Mouse (Mus musculus) embryonic stem cell, embryonic (primary cell): ENCODE results near the gene Cables2.

Experiments used
- CTCF ChIA-PET, 4 experiments: fragments of 300-600 bp in 2 of 4; fragments of 350-600 bp in 2 of 4; sonication (Branson Sonifier 250); formaldehyde crosslinking; loops; one replicate each; lab custom pipeline; 2022; ENCODE audit warnings: inconsistent platforms in 2 of 4; lab: Charles Lee
- POLR2A ChIA-PET, 4 experiments: fragments of 300-600 bp in 2 of 4; fragments of 350-600 bp in 2 of 4; sonication (Branson Sonifier 250); formaldehyde crosslinking; loops; one replicate each; lab custom pipeline; 2022; ENCODE audit warnings: antibody characterized with exemption in 4 of 4, inconsistent platforms in 1 of 4; lab: Charles Lee

The Cables2 gene

GRCm38 (mm10) chr2:180229129-180229528 lies 44.2 kb downstream of the Cables2 start:
- CTCF ChIA-PET = interaction anchor here (0.7 to 9.3 kb wide), 10 partner anchors 7 to 115 kb away, joined by 3 to 102 read pairs (median 8); partner anchors contain the start of gene Rps21 (in 1 of the 4)
- POLR2A ChIA-PET = interaction anchor here (0.5 to 32.9 kb wide), 25 partner anchors 1 to 480 kb away, joined by 3 to 743 read pairs (median 7); partner anchors contain the start of genes Rps21 (in 3 of the 4), Cables2 (in 1 of the 4), Dido1 (in 1 of the 4) and Gid8 (in 1 of the 4)

GRCm38 (mm10) chr2:180228592-180228991 lies 44.7 kb downstream of the Cables2 start:
- POLR2A ChIA-PET = interaction anchor here (0.5 to 32.9 kb wide), 27 partner anchors 0 to 1337 kb away, joined by 3 to 743 read pairs (median 7); partner anchors contain the start of genes Rps21 (in 3 of the 4), Adrm1 (in 1 of the 4), Cables2 (in 1 of the 4) and Dido1 (in 1 of the 4)

GRCm38 (mm10) chr2:180228060-180228458 lies 45.2 kb downstream of the Cables2 start:
- POLR2A ChIA-PET = interaction anchor here (0.6 to 32.9 kb wide), 30 partner anchors 0 to 1337 kb away, joined by 3 to 743 read pairs (median 6); partner anchors contain the start of genes Rps21 (in 3 of the 4), Adrm1 (in 1 of the 4), Cables2 (in 1 of the 4) and Dido1 (in 1 of the 4)
- CTCF ChIA-PET = interaction anchor here (0.6 to 9.3 kb wide), 21 partner anchors 8 to 736 kb away, joined by 3 to 102 read pairs (median 4); partner anchors contain the start of gene Rps21 (in 1 of the 4)

More at GRCm38 (mm10) chr2:180228592-180228991, 44.7 kb downstream of the Cables2 start:
- CTCF ChIA-PET = interaction anchor here (0.8 to 9.3 kb wide), 20 partner anchors 8 to 691 kb away, joined by 3 to 102 read pairs (median 6); partner anchors contain the start of gene Rps21 (in 1 of the 4)

- ChIA-PET POLR2A (interaction anchor here (0.6 to 32.9 kb wide), 33 partner anchors 1 to 230 kb away, joined by 3 to 743 read pairs (median 5); partner anchors contain the start of genes Rps21 (in 3 of the 4), Adrm1 (in 2 of the 4), Cables2 (in 1 of the 4) and Lama5 (in 1 of the 4)), CTCF (interaction anchor here (0.6 to 9.3 kb wide), 26 partner anchors 8 to 736 kb away, joined by 3 to 102 read pairs (median 4); partner anchors contain the start of gene Rps21 (in 1 of the 4))
Measured at GRCm38 (mm10) chr2:180227262-180228059, 45.8 kb downstream of the Cables2 start.

- ChIA-PET CTCF (interaction anchor here in 3 of 4 experiments (1.0 to 9.3 kb wide), 8 partner anchors 9 to 25 kb away, joined by 3 to 102 read pairs (median 16); no protein-coding TSS in a partner anchor), POLR2A (interaction anchor here (0.9 to 32.9 kb wide), 26 partner anchors 2 to 232 kb away, joined by 3 to 743 read pairs (median 8); partner anchors contain the start of genes Rps21 (in 4 of the 4), Adrm1 (in 2 of the 4), Lama5 (in 1 of the 4) and Lsm14b (in 1 of the 4))
Measured at GRCm38 (mm10) chr2:180225762-180226378, 47.4 kb downstream of the Cables2 start, which contains the start of gene Lama5. Gene Lama5 (minus strand): TSS chr2:180225859.

GRCm38 (mm10) chr2:180225044-180225761 lies 48.1 kb downstream of the Cables2 start:
- ChIA-PET POLR2A (interaction anchor here (0.6 to 32.9 kb wide), 33 partner anchors 3 to 690 kb away, joined by 3 to 743 read pairs (median 6); partner anchors contain the start of genes Rps21 (in 4 of the 4), Adrm1 (in 2 of the 4), Lama5 (in 1 of the 4) and Lsm14b (in 1 of the 4)), CTCF (interaction anchor here in 3 of 4 experiments (0.6 to 9.3 kb wide), 10 partner anchors 8 to 443 kb away, joined by 3 to 102 read pairs (median 4); no protein-coding TSS in a partner anchor)

GRCm38 (mm10) chr2:180224647-180225043 lies 48.7 kb downstream of the Cables2 start:
- POLR2A ChIA-PET = interaction anchor here (0.6 to 32.9 kb wide), 32 partner anchors 4 to 689 kb away, joined by 3 to 743 read pairs (median 6); partner anchors contain the start of genes Rps21 (in 4 of the 4), Adrm1 (in 2 of the 4), Lama5 (in 1 of the 4) and Lsm14b (in 1 of the 4)
- CTCF ChIA-PET = interaction anchor here in 3 of 4 experiments (0.6 to 9.3 kb wide), 13 partner anchors 8 to 1495 kb away, joined by 3 to 102 read pairs (median 4); no protein-coding TSS in a partner anchor

GRCm38 (mm10) chr2:180222250-180222649 lies 51.0 kb downstream of the Cables2 start:
- POLR2A ChIA-PET = interaction anchor here (0.5 to 32.9 kb wide), 22 partner anchors 6 to 506 kb away, joined by 3 to 743 read pairs (median 4); partner anchors contain the start of genes Rps21 (in 3 of the 4), Osbpl2 (in 2 of the 4), Lama5 (in 1 of the 4) and Mtg2 (in 1 of the 4)
- CTCF ChIA-PET = interaction anchor here in 3 of 4 experiments (0.5 to 9.3 kb wide), 13 partner anchors 10 to 35 kb away, joined by 3 to 102 read pairs (median 5); partner anchors contain the start of gene Rps21 (in 1 of the 3)

- CTCF ChIA-PET = interaction anchor here in 3 of 4 experiments (1.2 to 9.3 kb wide), 5 partner anchors 9 to 34 kb away, joined by 4 to 102 read pairs (median 12); no protein-coding TSS in a partner anchor
- POLR2A ChIA-PET = interaction anchor here (0.5 to 32.9 kb wide), 17 partner anchors 7 to 186 kb away, joined by 3 to 743 read pairs (median 5); partner anchors contain the start of genes Rps21 (in 4 of the 4), Lama5 (in 1 of the 4) and Mtg2 (in 1 of the 4)
Measured at GRCm38 (mm10) chr2:180221051-180221450, 52.2 kb downstream of the Cables2 start.

- ChIA-PET POLR2A (interaction anchor here (0.6 to 32.9 kb wide), 22 partner anchors 1 to 238 kb away, joined by 3 to 743 read pairs (median 4); partner anchors contain the start of genes Rps21 (in 3 of the 4), Lama5 (in 2 of the 4) and Mtg2 (in 2 of the 4)), CTCF (interaction anchor here (0.6 to 3.6 kb wide), 8 partner anchors 7 to 47 kb away, joined by 3 to 12 read pairs (median 6); no protein-coding TSS in a partner anchor)
Measured at GRCm38 (mm10) chr2:180220165-180220564, 53.1 kb downstream of the Cables2 start.

- ChIA-PET POLR2A (interaction anchor here (0.6 to 32.9 kb wide), 31 partner anchors 2 to 242 kb away, joined by 3 to 743 read pairs (median 4); partner anchors contain the start of genes Rps21 (in 3 of the 4), Lama5 (in 2 of the 4) and Mtg2 (in 2 of the 4)), CTCF (interaction anchor here (0.6 to 3.6 kb wide), 10 partner anchors 8 to 342 kb away, joined by 3 to 12 read pairs (median 4); no protein-coding TSS in a partner anchor)
Measured at GRCm38 (mm10) chr2:180219145-180219943, 54.0 kb downstream of the Cables2 start.

GRCm38 (mm10) chr2:180218677-180219076 lies 54.6 kb downstream of the Cables2 start:
- CTCF ChIA-PET = interaction anchor here in 3 of 4 experiments (0.5 to 3.6 kb wide), 10 partner anchors 9 to 343 kb away, joined by 3 to 12 read pairs (median 4); no protein-coding TSS in a partner anchor

GRCm38 (mm10) chr2:180218241-180218640 lies 55.1 kb downstream of the Cables2 start:
- ChIA-PET POLR2A (interaction anchor here in 3 of 4 experiments (0.7 to 32.9 kb wide), 16 partner anchors 3 to 228 kb away, joined by 3 to 743 read pairs (median 70); partner anchors contain the start of genes Lama5 (in 2 of the 3) and Rps21 (in 2 of the 3)), CTCF (interaction anchor here in 2 of 4 experiments (0.5 to 3.6 kb wide), 7 partner anchors 9 to 241 kb away, joined by 3 to 12 read pairs (median 4); no protein-coding TSS in a partner anchor)

More at GRCm38 (mm10) chr2:180218677-180219076, 54.6 kb downstream of the Cables2 start:
- POLR2A ChIA-PET = interaction anchor here (0.6 to 32.9 kb wide), 19 partner anchors 3 to 242 kb away, joined by 3 to 743 read pairs (median 5); partner anchors contain the start of genes Lama5 (in 2 of the 4) and Rps21 (in 2 of the 4)

GRCm38 (mm10) chr2:180217587-180217986 lies 55.7 kb downstream of the Cables2 start:
- ChIA-PET POLR2A (interaction anchor here (1.0 to 32.9 kb wide), 14 partner anchors 4 to 43 kb away, joined by 3 to 743 read pairs (median 161); partner anchors contain the start of genes Lama5 (in 2 of the 4) and Rps21 (in 2 of the 4)), CTCF (interaction anchor here (0.6 to 3.6 kb wide), 12 partner anchors 8 to 280 kb away, joined by 3 to 12 read pairs (median 4); partner anchors contain the start of gene Lama5 (in 1 of the 4))
